Mouse (Mus musculus): ENCODE data around the gene Lrtm2. TPM values are rescaled to one million over a fixed set of nuclear protein-coding genes. Genes with fewer than 3 reads are reported as not detected.

Lrtm2 gene
- polyA plus RNA-seq, 1 experiment from 2014 or later, result 0.04 TPM

- Histone ChIP-seq H3K9ac (no peak overlapping the region), H3K27me3 (peaks cover 52% of the 10 kb centered on the region), H3K4me2 (replicated peaks) (no peak overlapping the region), H3K9me3 (no peaks in the 10 kb centered on the region), H3K27ac (no peak overlapping the region), H3K36me3 (no peaks in the 10 kb centered on the region), H3K4me1 (peaks cover 20% of the 10 kb centered on the region; the same call in 1 of the 2 replicates), H3K4me3 (no peak overlapping the region)
- ATAC-seq (ENCODE audit: insufficient number of reproducible peaks, insufficient read depth, low FRiP score, low TSS enrichment), result no peak
- WGBS, result 21% methylated on average over 3 of the region's 3 CpGs
Measured at GRCm38 (mm10) chr6:119333202-119333601, 2.6 kb upstream of the Lrtm2 start.

- Histone ChIP-seq H3K27ac (no peak overlapping the region), H3K4me1 (peaks cover 20% of the 10 kb centered on the region; the same call in 1 of the 2 replicates), H3K9ac (no peak overlapping the region), H3K27me3 (peaks cover 63% of the 10 kb centered on the region), H3K9me3 (no peaks in the 10 kb centered on the region), H3K36me3 (no peaks in the 10 kb centered on the region), H3K4me3 (no peak overlapping the region), H3K4me2 (replicated peaks) (no peak overlapping the region)
- no peak for ATAC-seq (ENCODE audit: insufficient number of reproducible peaks, insufficient read depth, low FRiP score, low TSS enrichment)
- 6% methylated on average over 1 of the region's 1 CpGs for WGBS
Measured at GRCm38 (mm10) chr6:119332111-119332510, 1.5 kb upstream of the Lrtm2 start.

- no peak for ATAC-seq (ENCODE audit: insufficient number of reproducible peaks, insufficient read depth, low FRiP score, low TSS enrichment)
- WGBS, result 10% methylated on average over 6 of the region's 6 CpGs
- Histone ChIP-seq H3K9me3 (no peaks in the 10 kb centered on the region), H3K27ac (no peak overlapping the region), H3K4me1 (peaks cover 20% of the 10 kb centered on the region; the same call in 1 of the 2 replicates), H3K4me3 (peak overlapping the region; percentile 34), H3K9ac (no peak overlapping the region), H3K36me3 (no peaks in the 10 kb centered on the region), H3K27me3 (peaks cover 77% of the 10 kb centered on the region), H3K4me2 (replicated peaks) (peak overlapping the region; percentile 58)
Measured at GRCm38 (mm10) chr6:119329936-119330335, 630 bp downstream of the Lrtm2 start.

GRCm38 (mm10) chr6:119329215-119329714, 1.3 kb downstream of the Lrtm2 start:
- WGBS, result 1% methylated on average over 8 of the region's 8 CpGs
- no peaks in the 10 kb centered on the region for H3K36me3 ChIP-seq
- H3K4me3 ChIP-seq, result no peak overlapping the region
- H3K4me2 ChIP-seq (replicated peaks), result no peak overlapping the region
- ATAC-seq (ENCODE audit: insufficient number of reproducible peaks, insufficient read depth, low FRiP score, low TSS enrichment), result no peak; the same call in 1 of the 2 replicates
- no peak overlapping the region for H3K9ac ChIP-seq
- H3K4me1 ChIP-seq, result peaks cover 20% of the 10 kb centered on the region; the same call in 1 of the 2 replicates
- H3K9me3 ChIP-seq, result no peaks in the 10 kb centered on the region
- H3K27ac ChIP-seq, result no peak overlapping the region
- H3K27me3 ChIP-seq, result peaks cover 79% of the 10 kb centered on the region

GRCm38 (mm10) chr6:119328521-119329115, 1.9 kb downstream of the Lrtm2 start:
- no peak overlapping the region for H3K27ac ChIP-seq
- no peak overlapping the region for H3K9ac ChIP-seq
- no peaks in the 10 kb centered on the region for H3K36me3 ChIP-seq
- 5% methylated on average over 11 of the region's 11 CpGs for WGBS
- peaks cover 20% of the 10 kb centered on the region; the same call in 1 of the 2 replicates for H3K4me1 ChIP-seq
- no peak overlapping the region for H3K4me3 ChIP-seq
- H3K27me3 ChIP-seq, result peaks cover 85% of the 10 kb centered on the region
- H3K4me2 ChIP-seq (replicated peaks), result no peak overlapping the region
- no peaks in the 10 kb centered on the region for H3K9me3 ChIP-seq
- ATAC-seq (ENCODE audit: insufficient number of reproducible peaks, insufficient read depth, low FRiP score, low TSS enrichment), result no peak

- ATAC-seq (ENCODE audit: insufficient number of reproducible peaks, insufficient read depth, low FRiP score, low TSS enrichment), result no peak
- Histone ChIP-seq H3K4me1 (peaks cover 20% of the 10 kb centered on the region; the same call in 1 of the 2 replicates), H3K27ac (no peak overlapping the region), H3K4me3 (no peak overlapping the region), H3K9ac (no peak overlapping the region), H3K9me3 (no peaks in the 10 kb centered on the region), H3K4me2 (replicated peaks) (no peak overlapping the region), H3K27me3 (peaks cover 76% of the 10 kb centered on the region), H3K36me3 (no peaks in the 10 kb centered on the region)
- WGBS, result 33% methylated on average over 7 of the region's 7 CpGs
Measured at GRCm38 (mm10) chr6:119326541-119326940, 4.0 kb downstream of the Lrtm2 start.

- no peaks in the 10 kb centered on the region for H3K9me3 ChIP-seq
- H3K9ac ChIP-seq, result no peak overlapping the region
- peaks cover 19% of the 10 kb centered on the region; the same call in 1 of the 2 replicates for H3K4me1 ChIP-seq
- H3K27me3 ChIP-seq, result peaks cover 70% of the 10 kb centered on the region
- H3K4me3 ChIP-seq, result no peak overlapping the region
- no peak overlapping the region for H3K27ac ChIP-seq
- no peak overlapping the region for H3K4me2 ChIP-seq (replicated peaks)
- WGBS, result 73% methylated on average over 6 of the region's 6 CpGs
- no peak for ATAC-seq (ENCODE audit: insufficient number of reproducible peaks, insufficient read depth, low FRiP score, low TSS enrichment)
- H3K36me3 ChIP-seq, result no peaks in the 10 kb centered on the region
Measured at GRCm38 (mm10) chr6:119325978-119326377, 4.6 kb downstream of the Lrtm2 start.

- H3K27me3 ChIP-seq, result peaks cover 58% of the 10 kb centered on the region
Measured at GRCm38 (mm10) chr6:119324776-119325175, 5.8 kb downstream of the Lrtm2 start.

GRCm38 (mm10) chr6:119321752-119322151, 8.8 kb downstream of the Lrtm2 start:
- Histone ChIP-seq H3K9me3 (no peaks in the 10 kb centered on the region), H3K27me3 (peaks cover 31% of the 10 kb centered on the region), H3K36me3 (no peaks in the 10 kb centered on the region), H3K4me1 (no peaks in the 10 kb centered on the region), H3K27ac (no peak overlapping the region), H3K4me2 (replicated peaks) (no peak overlapping the region), H3K9ac (no peak overlapping the region), H3K4me3 (no peak overlapping the region)
- 73% methylated on average over 7 of the region's 7 CpGs for whole genome bisulfite sequencing
- ATAC-seq (ENCODE audit: insufficient number of reproducible peaks, insufficient read depth, low FRiP score, low TSS enrichment), result no peak

More at GRCm38 (mm10) chr6:119324776-119325175, 5.8 kb downstream of the Lrtm2 start:
- Histone ChIP-seq H3K27ac (no peak overlapping the region), H3K9me3 (no peaks in the 10 kb centered on the region), H3K4me3 (no peak overlapping the region), H3K9ac (no peak overlapping the region), H3K4me2 (replicated peaks) (no peak overlapping the region), H3K36me3 (no peaks in the 10 kb centered on the region), H3K4me1 (peaks cover 9% of the 10 kb centered on the region; the same call in 1 of the 2 replicates)
- no peak for ATAC-seq (ENCODE audit: insufficient number of reproducible peaks, insufficient read depth, low FRiP score, low TSS enrichment)
- WGBS, result 48% methylated on average over 10 of the region's 10 CpGs

- Histone ChIP-seq H3K27me3 (peaks cover 20% of the 10 kb centered on the region), H3K36me3 (no peaks in the 10 kb centered on the region), H3K9me3 (no peaks in the 10 kb centered on the region), H3K9ac (no peak overlapping the region), H3K4me3 (no peak overlapping the region), H3K4me1 (no peaks in the 10 kb centered on the region), H3K27ac (no peak overlapping the region), H3K4me2 (replicated peaks) (no peak overlapping the region)
- no peak for ATAC-seq (ENCODE audit: insufficient number of reproducible peaks, insufficient read depth, low FRiP score, low TSS enrichment)
- 24% methylated on average over 16 of the region's 16 CpGs for WGBS
Measured at GRCm38 (mm10) chr6:119320481-119320880, 10.1 kb downstream of the Lrtm2 start.

- Histone ChIP-seq H3K36me3 (no peaks in the 10 kb centered on the region), H3K4me1 (no peaks in the 10 kb centered on the region), H3K9me3 (no peaks in the 10 kb centered on the region), H3K4me3 (no peak overlapping the region), H3K27ac (no peak overlapping the region), H3K9ac (no peak overlapping the region), H3K4me2 (replicated peaks) (no peak overlapping the region), H3K27me3 (peaks cover 10% of the 10 kb centered on the region)
- 85% methylated on average over 2 of the region's 2 CpGs for WGBS
- no peak for ATAC-seq (ENCODE audit: insufficient number of reproducible peaks, insufficient read depth, low FRiP score, low TSS enrichment)
Measured at GRCm38 (mm10) chr6:119319358-119319757, 11.2 kb downstream of the Lrtm2 start.

- Histone ChIP-seq H3K27ac (no peak overlapping the region), H3K4me1 (peaks cover 2% of the 10 kb centered on the region; the same call in 1 of the 2 replicates), H3K9me3 (no peaks in the 10 kb centered on the region), H3K9ac (no peak overlapping the region), H3K4me3 (no peak overlapping the region), H3K36me3 (no peaks in the 10 kb centered on the region), H3K4me2 (replicated peaks) (no peak overlapping the region), H3K27me3 (0 out of 2 replicates have a peak, but pooled peaks cover 4% of the 10 kb centered on the region)
- ATAC-seq (ENCODE audit: insufficient number of reproducible peaks, insufficient read depth, low FRiP score, low TSS enrichment), result no peak
- WGBS, result 77% methylated on average over 9 of the region's 9 CpGs
Measured at GRCm38 (mm10) chr6:119318732-119319131, 11.8 kb downstream of the Lrtm2 start.

All from embryonic facial prominence, embryonic 12.5 days (tissue).